Mouse (Mus musculus) left cerebral cortex, postnatal 14 days (tissue): ENCODE measurements around the gene Trmt11. TPM values are rescaled to one million over a fixed set of nuclear protein-coding genes. Genes with fewer than 3 reads are reported as not detected.

ENCODE experiments used
- total RNA-seq, 2 experiments: library from RNA; stranded (reverse); gene quantifications; 2 replicates each; pipeline ENCODE4 v1.2.3; 2021

Gene Trmt11
- total RNA-seq, 2 experiments from 2014 or later, result 8.2 TPM

Other genes with a start within 250 kb of the Trmt11 start
- 10 to 100 TPM; 40.2 to 41.7 TPM for gene Hint3, start 28.9 kb upstream of the Trmt11 start, total RNA-seq
- gene Ncoa7, start 202.6 kb upstream of the Trmt11 start, total RNA-seq, result 100 to 1,000 TPM; 105 to 108 TPM
- gene Hey2, start 242.1 kb upstream of the Trmt11 start, total RNA-seq, result 1 to 10 TPM; 5.8 to 6.8 TPM